Mouse (Mus musculus) midbrain, embryonic 13.5 days (tissue): ENCODE results near the gene Elp6. TPM values are rescaled to one million over a fixed set of nuclear protein-coding genes. Genes with fewer than 3 reads are reported as not detected.

Experiments used
- ATAC-seq: fragments of 200-750 bp; cut with Nextera tagmentation; 2 replicates; pipeline ENCODE4 v1.8.0; 2017; ENCODE audit warnings: mild to moderate bottlenecking, moderate TSS enrichment, moderate library complexity
- H3K27ac ChIP-seq: fragments of 300-500 bp; sonication (generic); 2 replicates; pipeline ENCODE4 v1.5.1; 2015; ENCODE audit warnings: inconsistent platforms, mild to moderate bottlenecking, moderate library complexity
- H3K27me3 ChIP-seq: fragments of 300-500 bp; sonication (generic); 2 replicates; pipeline ENCODE4 v1.6.1; 2015; ENCODE audit warnings: mild to moderate bottlenecking, inconsistent platforms
- H3K36me3 ChIP-seq: fragments of 300-500 bp; sonication (generic); 2 replicates; pipeline ENCODE4 v1.6.1; 2015; ENCODE audit warnings: mild to moderate bottlenecking, inconsistent platforms
- H3K4me1 ChIP-seq: fragments of 300-500 bp; sonication (generic); replicated peaks from 2 replicates; pipeline ENCODE4 v1.6.1; 2015; ENCODE audit warnings: inconsistent platforms
- H3K4me2 ChIP-seq: fragments of 300-500 bp; sonication (generic); replicated peaks from 2 replicates; pipeline ENCODE4 v1.6.1; 2015; ENCODE audit warnings: moderate library complexity, mild to moderate bottlenecking, inconsistent platforms
- H3K4me3 ChIP-seq: fragments of 300-500 bp; sonication (generic); replicated peaks from 2 replicates; pipeline ENCODE4 v1.5.1; 2015; ENCODE audit warnings: mild to moderate bottlenecking, inconsistent platforms
- H3K9ac ChIP-seq: fragments of 300-500 bp; sonication (generic); replicated peaks from 2 replicates; pipeline ENCODE4 v1.6.1; 2015; ENCODE audit warnings: mild to moderate bottlenecking, inconsistent platforms
- H3K9me3 ChIP-seq: fragments of 300-500 bp; sonication (generic); 2 replicates; pipeline ENCODE4 v1.6.1; 2016; ENCODE audit warnings: mild to moderate bottlenecking, inconsistent platforms
- WGBS: fragments of 180-500 bp; shearing (Covaris S2); methylation state at CpG from one replicate; pipeline ENCODE4 v1.1.7; 2015; 5-methylcytosine and 5-hydroxymethylcytosine counted together
- polyA plus RNA-seq: library from polyadenylated mRNA; unstranded; fragments of >200 nt; fragmentation: Nextera tagmentation; extraction: Ambion mirVana; gene quantifications from 2 replicates; pipeline ENCODE4 v1.2.1, GENCODE M21; 2015

Elp6 gene
- 46.1 and 46.2 TPM in 2 replicates for polyA plus RNA-seq

- H3K27me3 ChIP-seq: no peaks in the 10 kb centered on the region
These were observed at the start of gene Elp6 for GRCm38 (mm10) chr9:110304969-110305651. TSS of gene Elp6 (plus strand) at chr9:110305173.

DNA sequence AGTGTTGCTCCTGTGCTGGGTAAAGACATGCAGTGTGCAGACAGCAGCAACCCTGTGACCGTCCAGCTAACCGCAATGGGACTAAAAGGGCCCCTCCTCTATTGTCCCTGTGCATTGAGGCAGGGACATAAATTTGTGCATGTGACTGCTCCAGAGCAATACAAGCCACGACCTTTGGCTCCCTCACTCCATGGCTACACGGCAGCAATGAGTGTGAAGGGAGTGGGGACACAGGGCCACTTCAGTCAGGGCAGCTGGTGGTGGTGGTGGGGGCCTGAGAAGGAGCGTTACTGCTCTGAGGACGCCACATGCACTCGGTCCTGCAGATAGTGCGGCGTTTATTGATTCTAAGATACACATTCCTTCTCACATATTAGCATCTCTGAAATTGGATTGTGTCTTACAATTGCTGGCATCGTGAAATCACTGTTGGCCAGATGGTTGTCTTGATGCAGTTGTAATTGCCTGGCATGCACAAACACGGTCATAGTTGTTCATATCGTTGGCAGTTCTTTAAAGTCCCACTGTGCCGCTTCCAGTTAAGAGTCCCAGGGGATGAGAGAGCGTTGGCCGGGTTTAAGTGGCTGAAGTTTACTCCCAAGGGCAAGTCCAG is 49.5 kb upstream of the Elp6 start:
- peak; percentile 82 for ATAC-seq
- no peaks in the 10 kb centered on the region for H3K27me3 ChIP-seq
- H3K9me3 ChIP-seq: no peaks in the 10 kb centered on the region
- peak overlapping the region; percentile 65 for H3K27ac ChIP-seq
- H3K36me3 ChIP-seq: peaks cover 26% of the 10 kb centered on the region
- H3K4me2 ChIP-seq: no peak overlapping the region
- no peak overlapping the region for H3K4me3 ChIP-seq
- peaks cover 26% of the 10 kb centered on the region for H3K4me1 ChIP-seq
- H3K9ac ChIP-seq: 0 out of 2 replicates have a peak overlapping the region, but pooled peaks have one; percentile 20
- WGBS: 38% methylated on average over 15 of the region's 15 CpGs

More at GRCm38 (mm10) chr9:110304969-110305651, at the start of gene Elp6:
- no peaks in the 10 kb centered on the region for H3K9me3 ChIP-seq
- WGBS: under 1% methylated on average over 46 of the region's 46 CpGs
- H3K4me3 ChIP-seq: peak within 1 kb of the TSS; percentile 58
- H3K36me3 ChIP-seq: peaks cover 8% of the 10 kb centered on the region
- peak within 1 kb of the TSS; percentile 70 for H3K4me2 ChIP-seq
- H3K4me1 ChIP-seq: peaks cover 21% of the 10 kb centered on the region
- ATAC-seq: peak; percentile 99
- H3K9ac ChIP-seq: peak within 1 kb of the TSS; percentile 75
- H3K27ac ChIP-seq: peak within 1 kb of the TSS; percentile 97

- H3K4me3 ChIP-seq: no peak overlapping the region
- no peak for ATAC-seq
- 77% methylated on average over 6 of the region's 6 CpGs for WGBS
These were observed 46.3 kb upstream of the Elp6 start for GRCm38 (mm10) chr9:110258646-110259045.

GRCm38 (mm10) chr9:110259118-110259517 is 45.9 kb upstream of the Elp6 start:
- WGBS: 89% methylated on average over 3 of the region's 3 CpGs
- no peak overlapping the region for H3K4me2 ChIP-seq
- no peaks in the 10 kb centered on the region for H3K27me3 ChIP-seq
- ATAC-seq: no peak
- no peak overlapping the region for H3K9ac ChIP-seq
- H3K4me1 ChIP-seq: peaks cover 14% of the 10 kb centered on the region
- H3K9me3 ChIP-seq: no peaks in the 10 kb centered on the region
- no peak overlapping the region for H3K27ac ChIP-seq
- no peak overlapping the region for H3K4me3 ChIP-seq
- H3K36me3 ChIP-seq: peaks cover 47% of the 10 kb centered on the region

More at GRCm38 (mm10) chr9:110258646-110259045, 46.3 kb upstream of the Elp6 start:
- Histone ChIP-seq H3K27ac (no peak overlapping the region; the same call in 1 of the 2 replicates), H3K36me3 (peaks cover 47% of the 10 kb centered on the region), H3K4me2 (no peak overlapping the region), H3K9me3 (no peaks in the 10 kb centered on the region), H3K4me1 (peaks cover 14% of the 10 kb centered on the region), H3K9ac (no peak overlapping the region), H3K27me3 (no peaks in the 10 kb centered on the region)

GRCm38 (mm10) chr9:110263181-110263580 is 41.8 kb upstream of the Elp6 start:
- no peaks in the 10 kb centered on the region for H3K27me3 ChIP-seq
- no peak overlapping the region for H3K9ac ChIP-seq
- H3K27ac ChIP-seq: no peak overlapping the region
- H3K36me3 ChIP-seq: peaks cover 41% of the 10 kb centered on the region
- H3K4me1 ChIP-seq: 0 out of 2 replicates have a peak, but pooled peaks cover 2% of the 10 kb centered on the region
- 84% methylated on average over 8 of the region's 8 CpGs for WGBS
- ATAC-seq: no peak
- H3K4me2 ChIP-seq: no peak overlapping the region
- H3K9me3 ChIP-seq: no peaks in the 10 kb centered on the region
- H3K4me3 ChIP-seq: no peak overlapping the region

- Histone ChIP-seq H3K27me3 (no peaks in the 10 kb centered on the region), H3K36me3 (peaks cover 29% of the 10 kb centered on the region), H3K9me3 (no peaks in the 10 kb centered on the region), H3K4me3 (no peak overlapping the region), H3K27ac (no peak overlapping the region), H3K4me1 (0 out of 2 replicates have a peak, but pooled peaks cover 2% of the 10 kb centered on the region), H3K9ac (no peak overlapping the region), H3K4me2 (no peak overlapping the region)
- WGBS: 71% methylated on average over 9 of the region's 9 CpGs
- ATAC-seq: no peak
These were observed 40.0 kb upstream of the Elp6 start for GRCm38 (mm10) chr9:110264991-110265390.

DNA sequence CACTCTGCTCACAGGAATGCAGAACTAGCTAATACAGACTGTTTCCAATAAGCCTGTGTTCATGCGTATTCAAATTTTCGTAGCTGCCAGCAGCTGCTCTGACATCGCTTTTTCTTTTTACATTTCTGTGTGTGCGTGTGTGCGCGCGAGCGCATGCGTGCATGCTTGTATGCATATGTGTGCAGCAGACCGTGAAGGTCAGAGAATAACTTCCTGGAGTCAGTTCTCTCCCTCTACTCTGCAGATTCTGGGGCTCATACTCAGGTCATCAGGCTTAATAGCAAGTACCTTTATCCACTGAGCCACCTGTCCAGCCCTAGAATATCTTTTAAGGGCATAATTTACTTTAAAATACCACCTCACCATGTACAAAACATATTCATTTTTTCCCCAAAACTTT is 36.6 kb upstream of the Elp6 start:
- 0 out of 2 replicates have a peak, but pooled peaks cover 2% of the 10 kb centered on the region for H3K4me1 ChIP-seq
- no peak overlapping the region for H3K27ac ChIP-seq
- peaks cover 2% of the 10 kb centered on the region; the same call in 1 of the 2 replicates for H3K36me3 ChIP-seq
- no peak for ATAC-seq
- H3K9ac ChIP-seq: no peak overlapping the region
- H3K4me3 ChIP-seq: no peak overlapping the region
- no peaks in the 10 kb centered on the region for H3K27me3 ChIP-seq
- H3K4me2 ChIP-seq: no peak overlapping the region
- 85% methylated on average over 10 of the region's 10 CpGs for WGBS
- H3K9me3 ChIP-seq: no peaks in the 10 kb centered on the region

GRCm38 (mm10) chr9:110272330-110272729 is 32.6 kb upstream of the Elp6 start:
- Histone ChIP-seq H3K4me3 (no peak overlapping the region), H3K4me2 (no peak overlapping the region), H3K36me3 (no peaks in the 10 kb centered on the region), H3K27me3 (no peaks in the 10 kb centered on the region), H3K4me1 (no peaks in the 10 kb centered on the region), H3K9me3 (no peaks in the 10 kb centered on the region), H3K9ac (no peak overlapping the region), H3K27ac (no peak overlapping the region)
- no peak for ATAC-seq
- WGBS: 97% methylated on average over 3 of the region's 3 CpGs

GRCm38 (mm10) chr9:110273507-110273906 is 31.5 kb upstream of the Elp6 start:
- WGBS: 80% methylated on average over 4 of the region's 4 CpGs
- Histone ChIP-seq H3K9me3 (no peaks in the 10 kb centered on the region), H3K9ac (no peak overlapping the region), H3K4me3 (no peak overlapping the region), H3K27me3 (no peaks in the 10 kb centered on the region), H3K36me3 (no peaks in the 10 kb centered on the region), H3K27ac (no peak overlapping the region), H3K4me1 (no peaks in the 10 kb centered on the region), H3K4me2 (no peak overlapping the region)
- ATAC-seq: no peak

DNA sequence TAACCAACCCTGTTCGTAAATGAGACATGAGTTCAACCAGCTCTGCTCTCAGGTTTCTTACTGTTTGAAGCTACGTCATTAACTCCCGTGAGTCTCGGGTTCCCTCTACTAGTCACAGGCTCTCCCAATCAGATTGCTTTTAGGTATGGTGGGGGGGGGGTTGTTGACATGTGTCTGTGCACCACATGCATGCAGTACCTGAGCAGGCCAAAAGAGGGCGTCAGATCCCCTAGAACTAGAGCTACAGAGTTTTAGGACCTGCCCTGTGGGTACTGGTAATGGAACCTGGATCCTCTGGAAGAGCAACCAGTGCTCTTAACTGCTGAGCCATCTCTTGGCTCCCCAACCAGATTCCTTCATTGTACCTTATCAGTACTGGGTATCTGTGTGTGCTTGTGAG is 29.1 kb upstream of the Elp6 start:
- H3K27ac ChIP-seq: no peak overlapping the region
- H3K9ac ChIP-seq: no peak overlapping the region
- no peaks in the 10 kb centered on the region for H3K9me3 ChIP-seq
- WGBS: 79% methylated on average over 5 of the region's 5 CpGs
- no peaks in the 10 kb centered on the region for H3K4me1 ChIP-seq
- H3K27me3 ChIP-seq: no peaks in the 10 kb centered on the region
- no peak overlapping the region for H3K4me3 ChIP-seq
- no peak for ATAC-seq
- H3K4me2 ChIP-seq: no peak overlapping the region
- H3K36me3 ChIP-seq: no peaks in the 10 kb centered on the region

GRCm38 (mm10) chr9:110277431-110277881 is 27.5 kb upstream of the Elp6 start:
- Histone ChIP-seq H3K9ac (no peak overlapping the region), H3K9me3 (no peaks in the 10 kb centered on the region), H3K4me3 (no peak overlapping the region), H3K4me1 (no peaks in the 10 kb centered on the region), H3K36me3 (no peaks in the 10 kb centered on the region), H3K4me2 (no peak overlapping the region), H3K27ac (no peak overlapping the region), H3K27me3 (no peaks in the 10 kb centered on the region)
- 63% methylated on average over 8 of the region's 8 CpGs for WGBS
- no peak for ATAC-seq

GRCm38 (mm10) chr9:110284075-110284697 is 20.8 kb upstream of the Elp6 start:
- H3K9me3 ChIP-seq: no peaks in the 10 kb centered on the region
- H3K9ac ChIP-seq: no peak overlapping the region
- H3K4me3 ChIP-seq: no peak overlapping the region
- H3K27me3 ChIP-seq: no peaks in the 10 kb centered on the region
- 96% methylated on average over 8 of the region's 10 CpGs for WGBS
- H3K36me3 ChIP-seq: no peaks in the 10 kb centered on the region
- peaks cover 13% of the 10 kb centered on the region for H3K4me1 ChIP-seq
- H3K4me2 ChIP-seq: no peak overlapping the region
- ATAC-seq: no peak
- H3K27ac ChIP-seq: no peak overlapping the region
